8 mouse cellular contexts compared by ENCODE assay signal in the genomic region with DNA sequence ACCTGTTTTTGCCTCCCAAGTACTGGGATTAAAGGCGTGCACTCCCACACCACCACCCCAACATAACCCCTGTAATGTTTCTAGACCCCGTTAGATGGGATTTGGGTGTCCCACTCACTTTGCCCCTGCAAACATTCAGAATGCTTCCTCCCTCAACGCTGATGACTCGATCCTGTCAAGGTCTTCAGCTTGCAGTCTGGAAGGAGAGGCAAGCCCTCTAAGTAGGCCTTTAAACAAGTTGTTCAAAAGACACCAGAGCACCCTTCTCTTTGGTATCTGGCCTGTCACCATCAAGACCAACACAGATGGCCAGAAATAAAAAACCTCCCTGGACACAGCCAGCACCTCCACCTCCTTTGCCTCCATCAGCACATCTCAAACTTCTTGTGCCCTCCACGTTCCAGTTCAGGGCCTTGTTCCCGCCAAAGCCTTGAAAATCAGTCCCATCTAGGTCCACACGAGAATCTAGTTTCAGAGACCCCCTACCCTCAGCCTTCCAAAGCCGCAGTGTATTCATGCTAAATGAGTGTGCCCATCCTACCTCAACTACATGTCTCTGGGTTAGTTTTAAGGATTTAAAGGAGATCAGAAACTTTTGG. TPM values are rescaled to one million over a fixed set of nuclear protein-coding genes. Genes with fewer than 3 reads are reported as not detected.
DNase-seq lines count a peak whose midpoint lies in the region; ATAC-seq and TF ChIP-seq lines count a peak whose summit lies in the region.

No protein-coding gene starts in this region.

- H3K9me3 ChIP-seq in megakaryocyte, embryonic 14.5 days, result no peaks in the 10 kb centered on the region
- H3K9me3 ChIP-seq in limb, embryonic 12.5 days, result no peaks in the 10 kb centered on the region

- peaks cover 38% of the 10 kb centered on the region for H3K36me3 ChIP-seq in megakaryocyte, embryonic 14.5 days (replicated peaks; ENCODE audit: low read length)
- H3K36me3 ChIP-seq in limb, embryonic 12.5 days, result peaks cover 17% of the 10 kb centered on the region; the same call in 1 of the 2 replicates
- H3K36me3 ChIP-seq in small intestine, adult 2 months (ENCODE audit: control insufficient read depth, insufficient read depth, low read length), result peaks cover 10% of the 10 kb centered on the region

- H3K4me1 ChIP-seq in megakaryocyte, embryonic 14.5 days, result peaks cover 80% of the 10 kb centered on the region
- H3K4me1 ChIP-seq in limb, embryonic 12.5 days (replicated peaks), result peaks cover 19% of the 10 kb centered on the region
- H3K4me1 ChIP-seq in small intestine, adult 2 months (ENCODE audit: control insufficient read depth, insufficient read depth, insufficient read length, low read length), result peaks cover 7% of the 10 kb centered on the region; the same call in 1 of the 2 replicates

- H3K4me3 ChIP-seq in megakaryocyte, embryonic 14.5 days (replicated peaks), result peak overlapping the region; percentile 92
- peak overlapping the region; percentile 76 for H3K4me3 ChIP-seq in limb, embryonic 12.5 days (replicated peaks)
- H3K4me3 ChIP-seq in small intestine, adult 2 months (ENCODE audit: low read depth, low read length), result peak overlapping the region; percentile 80

- H3K4me2 ChIP-seq in limb, embryonic 12.5 days, result peak overlapping the region; percentile 79

- H3K9ac ChIP-seq in limb, embryonic 12.5 days (replicated peaks), result peak overlapping the region; percentile 61

- no peak for TF ChIP-seq POLR2A in small intestine, adult 2 months (IDR thresholded peaks at IDR 0.05; ENCODE audit: low read depth, low read length)

- peaks cover 22% of the 10 kb centered on the region for H3K27me3 ChIP-seq in megakaryocyte, embryonic 14.5 days (replicated peaks)
- H3K27me3 ChIP-seq in limb, embryonic 12.5 days, result no peaks in the 10 kb centered on the region
- H3K27me3 ChIP-seq in small intestine, adult 2 months (ENCODE audit: control insufficient read depth, insufficient read depth, low read length), result no peaks in the 10 kb centered on the region

- no peak for ATAC-seq in megakaryocyte, adult 5-6 weeks (ENCODE audit: poor library complexity, severe bottlenecking)
- ATAC-seq in limb, embryonic 12.5 days (ENCODE audit: insufficient number of reproducible peaks, insufficient read depth, low FRiP score, low TSS enrichment, low read depth), result no peak
- ATAC-seq in megakaryocyte-erythroid progenitor cell, adult 5-6 weeks (replicated peaks; ENCODE audit: low FRiP score, low TSS enrichment, poor library complexity, severe bottlenecking), result no peak
- no peak for ATAC-seq in activated CD4-positive, CD25-positive, alpha-beta regulatory T cell, adult 4 months

- peak; percentile 63 for DNase-seq in cerebellum, adult 11-12 months
- DNase-seq in cerebellum, postnatal 14 days, result no peak

- no peak for TF ChIP-seq CTCF in small intestine, adult 2 months (IDR thresholded peaks at IDR 0.05; ENCODE audit: extremely low read depth, insufficient read length, insufficient replicate concordance, low read depth, low read length)

- peak overlapping the region; percentile 75; the same call in 1 of the 2 replicates for H3K27ac ChIP-seq in limb, embryonic 12.5 days
- peak overlapping the region; percentile 69 for H3K27ac ChIP-seq in small intestine, adult 2 months (ENCODE audit: insufficient read depth, low read depth, low read length)

- WGBS in limb, embryonic 12.5 days, result 51% methylated on average over 8 of the region's 8 CpGs
- 51% methylated on average over 8 of the region's 8 CpGs for WGBS in small intestine, adult 2 months

RNA-seq across cellular contexts. Expression of a gene that starts 0.6 kb away (rescaled TPM):
- polyA plus RNA-seq in megakaryocyte, embryonic 14.5 days (2012; ENCODE audit: insufficient read depth, low replicate concordance), result 4.8 and 6.6 TPM in 2 replicates
- 0.56 and 0.68 TPM in 2 replicates for total RNA-seq in megakaryocyte, adult 5-6 weeks (2015)
- 0.88 and 1.3 TPM in 2 replicates for total RNA-seq in megakaryocyte, adult 5-6 weeks (2017)
- polyA plus RNA-seq in limb, embryonic 12.5 days (2016; fragmentation: Nextera tagmentation; extraction: Ambion mirVana), result 0.69 and 0.96 TPM in 2 replicates
- polyA plus RNA-seq in small intestine, adult 2 months (2012; rRNA removed), result 26.0 and 53.2 TPM in 2 replicates
- 3.4 and 4.4 TPM in 2 replicates for total RNA-seq in megakaryocyte-erythroid progenitor cell, adult 5-6 weeks (2014; fragmentation: Nextera tagmentation)
- total RNA-seq in megakaryocyte-erythroid progenitor cell, adult 5-6 weeks (2017), result 3.1 and 3.7 TPM in 2 replicates
- polyA plus RNA-seq in activated CD4-positive, CD25-positive, alpha-beta regulatory T cell, adult 4 months (2017; shearing (Covaris generic)), result under 1 TPM; 0.11 to 0.17 TPM

RNA-seq across cellular contexts. Expression of a gene that starts 29.1 kb away (rescaled TPM):
- polyA plus RNA-seq in megakaryocyte, embryonic 14.5 days (2012; ENCODE audit: insufficient read depth, low replicate concordance), result 474 and 728 TPM in 2 replicates
- 19.3 and 27.1 TPM in 2 replicates for total RNA-seq in megakaryocyte, adult 5-6 weeks (2015)
- 24.0 and 34.8 TPM in 2 replicates for total RNA-seq in megakaryocyte, adult 5-6 weeks (2017)
- polyA plus RNA-seq in limb, embryonic 12.5 days (2016; fragmentation: Nextera tagmentation; extraction: Ambion mirVana), result 71.5 and 71.6 TPM in 2 replicates
- polyA plus RNA-seq in small intestine, adult 2 months (2012; rRNA removed), result 315 and 714 TPM in 2 replicates
- total RNA-seq in megakaryocyte-erythroid progenitor cell, adult 5-6 weeks (2014; fragmentation: Nextera tagmentation), result 50.0 and 60.7 TPM in 2 replicates
- 26.7 and 62.5 TPM in 2 replicates for total RNA-seq in megakaryocyte-erythroid progenitor cell, adult 5-6 weeks (2017)
- polyA plus RNA-seq in activated CD4-positive, CD25-positive, alpha-beta regulatory T cell, adult 4 months (2017; shearing (Covaris generic)), result 10 to 100 TPM; 11.0 to 15.2 TPM

RNA-seq across cellular contexts. Expression of a gene that starts 29.2 kb away (rescaled TPM):
- 70.2 and 174 TPM in 2 replicates for polyA plus RNA-seq in megakaryocyte, embryonic 14.5 days (2012; ENCODE audit: insufficient read depth, low replicate concordance)
- 15.1 and 16.6 TPM in 2 replicates for total RNA-seq in megakaryocyte, adult 5-6 weeks (2015)
- 19.2 and 20.7 TPM in 2 replicates for total RNA-seq in megakaryocyte, adult 5-6 weeks (2017)
- 103 and 107 TPM in 2 replicates for polyA plus RNA-seq in limb, embryonic 12.5 days (2016; fragmentation: Nextera tagmentation; extraction: Ambion mirVana)
- polyA plus RNA-seq in small intestine, adult 2 months (2012; rRNA removed), result 23.6 and 38.5 TPM in 2 replicates
- total RNA-seq in megakaryocyte-erythroid progenitor cell, adult 5-6 weeks (2014; fragmentation: Nextera tagmentation), result 39.8 and 56.2 TPM in 2 replicates
- 17.8 and 19.8 TPM in 2 replicates for total RNA-seq in megakaryocyte-erythroid progenitor cell, adult 5-6 weeks (2017)
- 10 to 100 TPM; 13.9 to 19.1 TPM for polyA plus RNA-seq in activated CD4-positive, CD25-positive, alpha-beta regulatory T cell, adult 4 months (2017; shearing (Covaris generic))

RNA-seq across cellular contexts. Expression of a gene that starts 35.3 kb away (rescaled TPM):
- 9.3 and 21.8 TPM in 2 replicates for polyA plus RNA-seq in megakaryocyte, embryonic 14.5 days (2012; ENCODE audit: insufficient read depth, low replicate concordance)
- 35.0 and 43.3 TPM in 2 replicates for total RNA-seq in megakaryocyte, adult 5-6 weeks (2015)
- 66.3 and 79.6 TPM in 2 replicates for total RNA-seq in megakaryocyte, adult 5-6 weeks (2017)
- 13.5 and 13.6 TPM in 2 replicates for polyA plus RNA-seq in limb, embryonic 12.5 days (2016; fragmentation: Nextera tagmentation; extraction: Ambion mirVana)
- polyA plus RNA-seq in small intestine, adult 2 months (2012; rRNA removed), result 41.0 and 77.3 TPM in 2 replicates
- 37.3 and 41.8 TPM in 2 replicates for total RNA-seq in megakaryocyte-erythroid progenitor cell, adult 5-6 weeks (2014; fragmentation: Nextera tagmentation)
- 9.4 and 27.2 TPM in 2 replicates for total RNA-seq in megakaryocyte-erythroid progenitor cell, adult 5-6 weeks (2017)
- 100 to 1,000 TPM in 1 of 2 experiments, 10 to 100 TPM in 1; 82.0 to 116 TPM for polyA plus RNA-seq in activated CD4-positive, CD25-positive, alpha-beta regulatory T cell, adult 4 months (2017; shearing (Covaris generic))

RNA-seq across cellular contexts. Expression of a gene that starts 57.9 kb away (rescaled TPM):
- 1,025 and 2,643 TPM in 2 replicates for polyA plus RNA-seq in megakaryocyte, embryonic 14.5 days (2012; ENCODE audit: insufficient read depth, low replicate concordance)
- 164 and 205 TPM in 2 replicates for total RNA-seq in megakaryocyte, adult 5-6 weeks (2015)
- total RNA-seq in megakaryocyte, adult 5-6 weeks (2017), result 179 and 212 TPM in 2 replicates
- polyA plus RNA-seq in limb, embryonic 12.5 days (2016; fragmentation: Nextera tagmentation; extraction: Ambion mirVana), result 164 and 171 TPM in 2 replicates
- 99.0 and 171 TPM in 2 replicates for polyA plus RNA-seq in small intestine, adult 2 months (2012; rRNA removed)
- 286 and 398 TPM in 2 replicates for total RNA-seq in megakaryocyte-erythroid progenitor cell, adult 5-6 weeks (2014; fragmentation: Nextera tagmentation)
- total RNA-seq in megakaryocyte-erythroid progenitor cell, adult 5-6 weeks (2017), result 253 and 302 TPM in 2 replicates
- 10 to 100 TPM; 47.6 to 48.6 TPM for polyA plus RNA-seq in activated CD4-positive, CD25-positive, alpha-beta regulatory T cell, adult 4 months (2017; shearing (Covaris generic))
